Mouse (Mus musculus): ENCODE data around the gene Stard3. TPM values are rescaled to one million over a fixed set of nuclear protein-coding genes. Genes with fewer than 3 reads are reported as not detected.

The Stard3 gene
- total and polyA plus RNA-seq, 3 experiments = 53.0 to 62.5 TPM; not detected in 1

DNA sequence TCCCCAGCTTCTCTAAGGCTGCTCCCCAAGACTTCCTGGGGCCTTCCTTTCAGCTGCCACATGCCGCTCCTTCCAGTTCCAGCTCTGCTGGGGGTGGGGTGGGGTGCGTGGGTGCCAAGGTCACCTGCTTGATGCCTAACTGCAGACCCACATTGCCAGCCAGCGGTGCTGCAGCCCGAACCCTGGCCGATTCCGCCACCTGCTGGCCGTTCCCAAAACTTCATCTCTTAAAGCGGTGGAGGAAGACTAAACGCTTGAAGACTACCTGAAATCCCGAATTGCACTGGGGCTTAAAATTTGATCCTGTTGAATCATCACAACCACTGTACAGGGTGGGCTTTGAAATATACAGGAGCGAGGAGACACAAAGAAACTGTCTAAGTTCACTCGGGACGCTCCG lies 12.9 kb upstream of the Stard3 start (continued):
- no peak for TF ChIP-seq E2F4 (IDR thresholded peaks at IDR 0.05; ENCODE audit: borderline replicate concordance, low read depth, low read length)
- peak; percentile 67; the same call in 1 of the 2 replicates for TF ChIP-seq SIN3A (IDR thresholded peaks at IDR 0.05; ENCODE audit: low read length)

DNA sequence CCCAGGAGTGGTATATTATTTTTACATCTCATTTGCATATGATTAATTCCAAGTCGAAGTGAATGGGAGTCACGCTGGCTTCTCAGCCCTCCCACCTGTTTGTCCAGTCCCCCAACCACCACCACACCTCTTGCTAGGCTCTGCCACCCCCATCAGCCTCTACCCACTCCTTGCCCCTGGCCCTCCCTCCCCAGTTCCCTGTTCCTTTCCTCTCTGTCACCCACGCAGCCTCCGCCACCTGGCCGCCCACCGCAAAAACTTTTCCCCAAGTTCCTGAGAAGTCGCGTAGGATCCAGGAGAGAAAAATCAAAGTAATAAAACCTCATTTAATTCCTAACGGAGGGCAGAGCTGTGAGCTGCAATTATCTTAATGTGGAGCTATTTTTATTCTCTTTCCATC lies 12.0 kb upstream of the Stard3 start:
- Histone ChIP-seq H3K4me3 (ENCODE audit: control insufficient read depth in 1 of 2, insufficient read depth in 1 of 2, low read depth in 2 of 2, low read length in 2 of 2) (peak overlapping the region; percentile 54 to 66; a peak in 3 of 4 replicates), H3K4me1 (ENCODE audit: control insufficient read depth in 1 of 2, insufficient read depth in 2 of 2, low read length in 2 of 2) (peaks cover 4 to 27% of the 10 kb centered on the region in 2 experiments; a peak in 3 of 4 replicates), H3K9me3 (replicated peaks; ENCODE audit: insufficient read depth, low read length) (no peaks in the 10 kb centered on the region), H3K36me3 (ENCODE audit: control insufficient read depth in 1 of 2, insufficient read depth in 2 of 2, low read length in 2 of 2) (peaks cover 0 to 11% of the 10 kb centered on the region in 2 experiments; a peak in 2 of 4 replicates), H3K9ac (ENCODE audit: control insufficient read depth, low read depth, low read length, poor library complexity, severe bottlenecking) (peak overlapping the region; percentile 41), H3K79me2 (ENCODE audit: control insufficient read depth, insufficient read depth, low read length, poor library complexity) (peaks cover 5% of the 10 kb centered on the region), H3K27ac (ENCODE audit: control insufficient read depth, low read depth, low read length) (no peak overlapping the region), H3K27me3 (ENCODE audit: control insufficient read depth in 1 of 2, insufficient read depth in 2 of 2, low read length in 2 of 2) (no peaks in the 10 kb centered on the region)
- peak; percentile 56 for DNase-seq (ENCODE audit: low read depth, low spot score)
- no peak for TF ChIP-seq NELFE (IDR thresholded peaks at IDR 0.05; ENCODE audit: low read depth, low read length)
- peak in 1 of 3 experiments; percentile 9; a peak in 1 of 6 replicates for TF ChIP-seq CTCF (IDR thresholded peaks at IDR 0.05 in 2 of 3, conservative IDR thresholded peaks at IDR 0.05 in 1 of 3; ENCODE audit: control insufficient read depth in 1 of 3, insufficient read depth in 1 of 3, low read depth in 2 of 3, low read length in 3 of 3, poor library complexity in 1 of 3, severe bottlenecking in 1 of 3)
- no peak for TF ChIP-seq MAFK (IDR thresholded peaks at IDR 0.05; ENCODE audit: borderline replicate concordance, low read depth, low read length)
- 0 out of 2 replicates have a peak, but pooled peaks have one; percentile 46 for TF ChIP-seq SIN3A (IDR thresholded peaks at IDR 0.05; ENCODE audit: low read length)
- no peak for TF ChIP-seq CHD1 (IDR thresholded peaks at IDR 0.05; ENCODE audit: low read depth, low read length)

DNA sequence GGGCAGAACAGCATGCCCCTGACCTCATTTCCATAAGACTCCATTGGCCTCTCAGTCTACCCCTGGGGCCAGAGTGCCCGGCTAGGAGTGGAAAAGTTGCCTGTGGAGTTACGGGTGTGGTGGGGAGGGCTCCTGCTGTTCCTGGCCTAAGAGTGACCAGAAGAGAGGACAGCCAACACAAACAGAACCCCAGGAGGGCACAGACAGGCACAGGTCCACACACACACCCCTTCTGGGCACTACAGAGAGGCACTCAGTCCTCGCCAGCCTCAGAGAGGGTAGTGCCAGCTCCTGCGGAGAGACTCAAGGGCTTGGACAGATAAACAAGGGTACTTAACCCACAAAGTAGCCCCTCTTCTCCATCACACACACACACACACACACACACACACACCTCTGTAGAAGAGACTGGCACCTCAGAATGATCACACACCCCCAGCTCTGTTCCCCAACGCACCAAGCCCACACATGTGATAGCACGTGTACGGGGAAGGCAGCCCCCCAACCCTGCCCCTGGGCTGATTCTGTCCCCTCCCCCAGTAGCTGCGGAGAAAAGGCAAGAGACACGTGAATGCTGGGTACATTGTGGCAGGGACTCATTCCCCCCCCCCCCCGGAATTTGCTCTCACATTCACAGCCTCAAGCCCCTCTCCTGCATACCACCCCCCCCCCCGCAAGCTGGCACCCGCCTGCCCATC lies 10.6 kb upstream of the Stard3 start:
- Histone ChIP-seq H3K79me2 (ENCODE audit: control insufficient read depth, insufficient read depth, low read length, poor library complexity) (peaks cover 5% of the 10 kb centered on the region), H3K4me1 (ENCODE audit: control insufficient read depth in 1 of 2, insufficient read depth in 2 of 2, low read length in 2 of 2) (peaks cover 4 to 27% of the 10 kb centered on the region in 2 experiments; a peak in 3 of 4 replicates), H3K4me3 (ENCODE audit: control insufficient read depth in 1 of 2, insufficient read depth in 1 of 2, low read depth in 2 of 2, low read length in 2 of 2) (peak overlapping the region; percentile 85 to 97), H3K9me3 (replicated peaks; ENCODE audit: insufficient read depth, low read length) (no peaks in the 10 kb centered on the region), H3K27me3 (ENCODE audit: control insufficient read depth in 1 of 2, insufficient read depth in 2 of 2, low read length in 2 of 2) (no peaks in the 10 kb centered on the region), H3K27ac (ENCODE audit: control insufficient read depth, low read depth, low read length) (no peak overlapping the region), H3K9ac (ENCODE audit: control insufficient read depth, low read depth, low read length, poor library complexity, severe bottlenecking) (peak overlapping the region; percentile 94), H3K36me3 (ENCODE audit: control insufficient read depth in 1 of 2, insufficient read depth in 2 of 2, low read length in 2 of 2) (peaks cover 0 to 11% of the 10 kb centered on the region in 2 experiments; a peak in 2 of 4 replicates)
- DNase-seq (ENCODE audit: low read depth, low spot score) = no peak
- TF ChIP-seq ZNF384 (IDR thresholded peaks at IDR 0.05; ENCODE audit: low read depth, low read length) (no peak), ETS1 (IDR thresholded peaks at IDR 0.05; ENCODE audit: low read depth, low read length) (no peak), USF1 (IDR thresholded peaks at IDR 0.05; ENCODE audit: low read depth, low read length) (no peak), MYB (IDR thresholded peaks at IDR 0.05; ENCODE audit: low read depth, low read length) (no peak)
